Mouse (Mus musculus): Measurements from ENCODE around the gene Mgat5.

GRCm38 (mm10) chr1:127366111-127366510, 161.3 kb downstream of the Mgat5 start:
- TF ChIP-seq POLR2A (IDR thresholded peaks at IDR 0.05; ENCODE audit: insufficient read length, low read depth) (no peak), E2F4 (IDR thresholded peaks at IDR 0.05; ENCODE audit: insufficient read depth) (no peak), USF1 (IDR thresholded peaks at IDR 0.05; ENCODE audit: low read depth) (no peak), POLR2AphosphoS2 (IDR thresholded peaks at IDR 0.05; ENCODE audit: insufficient read length, low read depth) (no peak), MYOD1 (IDR thresholded peaks at IDR 0.05; ENCODE audit: control insufficient read depth in 1 of 3, insufficient read length in 2 of 3, low read depth in 2 of 3) (no peak), TCF12 (IDR thresholded peaks at IDR 0.05; ENCODE audit: insufficient read depth, poor library complexity, severe bottlenecking) (no peak), MAX (IDR thresholded peaks at IDR 0.05; ENCODE audit: low read depth) (no peak), CEBPB (IDR thresholded peaks at IDR 0.05; ENCODE audit: insufficient read depth, poor library complexity, severe bottlenecking) (no peak), SRF (IDR thresholded peaks at IDR 0.05; ENCODE audit: control insufficient read depth, insufficient read length, low read depth) (no peak), MYOG (IDR thresholded peaks at IDR 0.05; ENCODE audit: control insufficient read depth in 1 of 3, insufficient read depth in 1 of 3, insufficient read length in 2 of 3, low read depth in 2 of 3) (no peak)
